Mouse (Mus musculus): ENCODE measurements at regions not wholly inside any gene's neighbourhood (a gene's known extent, or its start where the extent isn't known, plus 50 kb on each side); places are given as distances from the start of the nearest gene placed in this dataset.
"Not testable (repeated sequence)": the region's sequence is repeated elsewhere in the genome, so short reads cannot be mapped to it uniquely, and the experiment has no call there.

- not testable (repeated sequence) for H3K4me1 ChIP-seq (ENCODE audit: insufficient read depth, low read depth, low read length); H3K27me3 ChIP-seq (ENCODE audit: insufficient read depth, low read length); ATAC-seq (ENCODE audit: extremely low read depth, insufficient number of reproducible peaks, low FRiP score, poor library complexity, severe bottlenecking); H3K4me3 ChIP-seq (ENCODE audit: low read depth, low read length); DNase-seq (ENCODE audit: low spot score); H3K36me3 ChIP-seq (replicated peaks)
- H3K9me3 ChIP-seq (replicated peaks): peaks cover 95% of the 10 kb centered on the region
Observed at GRCm38 (mm10) chr15:84616880-84617279, 52.5 kb upstream of the Prr5 start.

GRCm38 (mm10) chr15:84613536-84614527, 55.6 kb upstream of the Prr5 start:
- Histone ChIP-seq H3K36me3 (replicated peaks) (no peaks in the 10 kb centered on the region), H3K4me3 (ENCODE audit: low read depth, low read length) (no peak overlapping the region), H3K27me3 (ENCODE audit: insufficient read depth, low read length) (no peaks in the 10 kb centered on the region), H3K4me1 (ENCODE audit: insufficient read depth, low read depth, low read length) (no peaks in the 10 kb centered on the region), H3K9me3 (replicated peaks) (peaks cover 92% of the 10 kb centered on the region)
- DNase-seq (ENCODE audit: low spot score): no peak
- no peak for ATAC-seq (ENCODE audit: extremely low read depth, insufficient number of reproducible peaks, low FRiP score, poor library complexity, severe bottlenecking)
- TF ChIP-seq POLR2AphosphoS5 (IDR thresholded peaks at IDR 0.05; ENCODE audit: insufficient replicate concordance, low read depth, low read length) (no peak), TAL1 (conservative IDR thresholded peaks at IDR 0.05; ENCODE audit: low read depth, low read length) (no peak)

- Histone ChIP-seq H3K27me3 (ENCODE audit: insufficient read depth, low read length) (no peaks in the 10 kb centered on the region), H3K4me1 (ENCODE audit: insufficient read depth, low read depth, low read length) (no peaks in the 10 kb centered on the region), H3K9me3 (replicated peaks) (peaks cover 90% of the 10 kb centered on the region), H3K4me3 (ENCODE audit: low read depth, low read length) (no peak overlapping the region), H3K36me3 (replicated peaks) (no peaks in the 10 kb centered on the region)
- DNase-seq (ENCODE audit: low spot score) (no peak), ATAC-seq (ENCODE audit: extremely low read depth, insufficient number of reproducible peaks, low FRiP score, poor library complexity, severe bottlenecking) (no peak)
- TF ChIP-seq GATA2 (IDR thresholded peaks at IDR 0.05; ENCODE audit: borderline replicate concordance, low read depth, low read length): no peak
- TF ChIP-seq CTCF (IDR thresholded peaks at IDR 0.05; ENCODE audit: low read depth, low read length): no peak
- TF ChIP-seq POLR2AphosphoS5 (IDR thresholded peaks at IDR 0.05; ENCODE audit: insufficient replicate concordance, low read depth, low read length): no peak
- no peak for TF ChIP-seq TAL1 (conservative IDR thresholded peaks at IDR 0.05; ENCODE audit: low read depth, low read length)
- TF ChIP-seq GATA1 (IDR thresholded peaks at IDR 0.05; ENCODE audit: borderline replicate concordance, low read length): no peak
Observed at GRCm38 (mm10) chr15:84612961-84613360, 55.3 kb upstream of the Rtl6 start.

- no peak overlapping the region for H3K4me3 ChIP-seq (ENCODE audit: low read depth, low read length)
- ATAC-seq (ENCODE audit: extremely low read depth, insufficient number of reproducible peaks, low FRiP score, poor library complexity, severe bottlenecking) (no peak), DNase-seq (ENCODE audit: low spot score) (no peak)
- no peak for TF ChIP-seq TAL1 (conservative IDR thresholded peaks at IDR 0.05; ENCODE audit: low read depth, low read length)
- TF ChIP-seq GATA1 (IDR thresholded peaks at IDR 0.05; ENCODE audit: borderline replicate concordance, low read length): no peak
- no peak for TF ChIP-seq POLR2AphosphoS5 (IDR thresholded peaks at IDR 0.05; ENCODE audit: insufficient replicate concordance, low read depth, low read length)
- no peak for TF ChIP-seq GATA2 (IDR thresholded peaks at IDR 0.05; ENCODE audit: borderline replicate concordance, low read depth, low read length)
- no peak for TF ChIP-seq CTCF (IDR thresholded peaks at IDR 0.05; ENCODE audit: low read depth, low read length)
- no peaks in the 10 kb centered on the region for H3K4me1 ChIP-seq (ENCODE audit: insufficient read depth, low read depth, low read length)
- H3K9me3 ChIP-seq (replicated peaks): peaks cover 70% of the 10 kb centered on the region
- H3K27me3 ChIP-seq (ENCODE audit: insufficient read depth, low read length): no peaks in the 10 kb centered on the region
- no peaks in the 10 kb centered on the region for H3K36me3 ChIP-seq (replicated peaks)
Observed at GRCm38 (mm10) chr15:84609825-84610442, 52.3 kb upstream of the Rtl6 start.

GRCm38 (mm10) chr15:84609063-84609462, 51.4 kb upstream of the Rtl6 start:
- DNase-seq (ENCODE audit: low spot score) (no peak), ATAC-seq (ENCODE audit: extremely low read depth, insufficient number of reproducible peaks, low FRiP score, poor library complexity, severe bottlenecking) (no peak)
- peaks cover 68% of the 10 kb centered on the region for H3K9me3 ChIP-seq (replicated peaks)
- no peak overlapping the region for H3K4me3 ChIP-seq (ENCODE audit: low read depth, low read length)
- H3K27me3 ChIP-seq (ENCODE audit: insufficient read depth, low read length): no peaks in the 10 kb centered on the region
- no peaks in the 10 kb centered on the region for H3K36me3 ChIP-seq (replicated peaks)
- no peaks in the 10 kb centered on the region for H3K4me1 ChIP-seq (ENCODE audit: insufficient read depth, low read depth, low read length)
- TF ChIP-seq GATA1 (IDR thresholded peaks at IDR 0.05; ENCODE audit: borderline replicate concordance, low read length) (no peak), GATA2 (IDR thresholded peaks at IDR 0.05; ENCODE audit: borderline replicate concordance, low read depth, low read length) (no peak), POLR2AphosphoS5 (IDR thresholded peaks at IDR 0.05; ENCODE audit: insufficient replicate concordance, low read depth, low read length) (no peak), CTCF (IDR thresholded peaks at IDR 0.05; ENCODE audit: low read depth, low read length) (no peak), TAL1 (conservative IDR thresholded peaks at IDR 0.05; ENCODE audit: low read depth, low read length) (no peak)
